Mouse (Mus musculus): ENCODE measurements at regions not wholly inside any gene's neighbourhood (a gene's known extent, or its start where the extent isn't known, plus 50 kb on each side); places are given as distances from the start of the nearest gene placed in this dataset.

DNA sequence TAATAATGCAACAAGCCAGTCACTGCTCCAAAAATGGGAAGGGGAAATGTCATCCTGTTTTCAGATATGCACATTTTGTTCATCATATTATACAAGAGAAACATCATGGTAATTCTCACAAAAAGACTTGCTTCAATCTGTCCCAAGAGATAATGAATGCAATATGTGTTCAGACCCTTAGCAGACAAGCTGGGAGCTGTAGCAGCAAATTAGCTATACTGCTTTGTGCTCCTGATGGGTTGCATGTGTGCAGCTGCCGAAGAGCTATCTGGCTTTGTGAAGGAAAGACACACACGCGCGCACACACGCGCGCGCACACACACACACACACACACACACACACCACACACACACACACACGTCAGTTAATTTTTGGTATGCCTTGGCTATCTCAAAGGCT lies 441.9 kb downstream of the Tm4sf1 start:
- no peaks in the 10 kb centered on the region for H3K36me3 ChIP-seq
- WGBS = 66% methylated on average over 9 of the region's 9 CpGs
- ATAC-seq (ENCODE audit: low FRiP score, low read depth) = no peak

DNA sequence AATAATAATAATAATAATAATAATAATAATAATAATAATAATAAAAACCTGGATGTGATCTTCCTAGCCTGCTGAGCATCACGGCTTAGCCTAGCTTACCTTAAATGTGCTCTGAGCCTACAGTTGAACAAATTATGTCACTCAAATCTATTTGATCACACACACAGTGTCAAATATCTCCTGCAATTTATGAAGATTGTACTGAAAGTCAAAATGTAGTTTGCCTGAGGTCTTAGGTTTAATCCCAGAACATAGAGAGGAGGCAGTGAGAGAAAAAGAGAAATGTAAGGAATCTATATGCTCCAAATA lies 456.4 kb downstream of the Tm4sf1 start:
- ATAC-seq (ENCODE audit: low FRiP score, low read depth) = no peak
- 71% methylated on average over 1 of the region's 1 CpGs for WGBS

More for the DNA sequence above, 441.9 kb downstream of the Tm4sf1 start:
- H3K4me2 ChIP-seq = no peak overlapping the region
- H3K27ac ChIP-seq (replicated peaks) = 0 out of 2 replicates have a peak overlapping the region, but pooled peaks have one; percentile 4
- H3K27me3 ChIP-seq = no peaks in the 10 kb centered on the region
- H3K9ac ChIP-seq = no peak overlapping the region
- no peaks in the 10 kb centered on the region for H3K4me1 ChIP-seq (replicated peaks)
- H3K9me3 ChIP-seq = no peaks in the 10 kb centered on the region
- H3K4me3 ChIP-seq = no peak overlapping the region

DNA sequence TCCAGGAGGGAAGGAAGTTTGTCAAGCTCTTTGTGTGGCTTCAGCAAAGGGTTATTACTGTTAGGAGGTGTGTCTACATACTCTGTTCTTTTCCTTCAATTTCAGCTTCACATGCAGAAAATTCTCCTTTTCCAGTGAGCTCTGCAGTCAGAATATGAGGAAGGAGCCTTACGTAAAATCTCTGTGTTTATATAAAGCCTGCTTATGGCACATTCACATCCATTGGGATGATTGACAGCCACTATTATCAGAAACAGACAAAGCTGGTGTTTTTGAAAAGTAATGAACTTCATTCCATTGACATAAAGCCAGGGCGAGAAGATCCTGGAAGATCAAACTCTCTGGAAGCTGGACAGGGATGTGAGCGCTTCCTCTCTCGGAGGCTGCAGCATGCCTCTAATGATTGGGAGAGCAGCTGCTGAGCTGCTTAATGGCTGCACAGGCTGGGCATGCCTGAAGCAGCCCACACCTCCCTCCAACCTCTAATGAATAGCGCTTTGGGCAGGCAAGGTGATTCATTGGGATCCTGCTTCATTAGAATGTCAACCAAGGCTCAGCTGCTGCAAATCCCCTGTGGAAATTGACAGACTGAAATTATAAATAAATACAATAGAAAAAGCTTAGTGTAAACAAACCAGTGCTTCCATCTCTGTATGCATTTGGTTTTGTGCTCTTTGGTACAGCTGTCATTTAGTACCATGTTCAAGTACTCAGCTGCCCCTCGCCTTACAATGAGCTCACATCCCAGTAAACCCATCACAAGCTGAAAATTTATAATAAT lies 456.9 kb downstream of the Tm4sf1 start:
- no peak overlapping the region for H3K4me3 ChIP-seq
- peak overlapping the region; percentile 26 for H3K4me2 ChIP-seq
- H3K27ac ChIP-seq (replicated peaks) = peak overlapping the region; percentile 40; the same call in 1 of the 2 replicates
- 29% methylated on average over 6 of the region's 6 CpGs for WGBS
- no peaks in the 10 kb centered on the region for H3K36me3 ChIP-seq
- H3K4me1 ChIP-seq (replicated peaks) = peaks cover 9% of the 10 kb centered on the region; the same call in 1 of the 2 replicates
- H3K9me3 ChIP-seq = no peaks in the 10 kb centered on the region
- peak; percentile 87 for ATAC-seq (ENCODE audit: low FRiP score, low read depth)
- H3K27me3 ChIP-seq = no peaks in the 10 kb centered on the region
- H3K9ac ChIP-seq = no peak overlapping the region

More for the DNA sequence above, 456.4 kb downstream of the Tm4sf1 start:
- no peak overlapping the region; the same call in 1 of the 2 replicates for H3K27ac ChIP-seq (replicated peaks)
- no peak overlapping the region for H3K9ac ChIP-seq
- H3K27me3 ChIP-seq = no peaks in the 10 kb centered on the region
- H3K4me3 ChIP-seq = no peak overlapping the region
- no peaks in the 10 kb centered on the region for H3K9me3 ChIP-seq
- no peaks in the 10 kb centered on the region for H3K36me3 ChIP-seq
- no peak overlapping the region for H3K4me2 ChIP-seq
- peaks cover 9% of the 10 kb centered on the region; the same call in 1 of the 2 replicates for H3K4me1 ChIP-seq (replicated peaks)

DNA sequence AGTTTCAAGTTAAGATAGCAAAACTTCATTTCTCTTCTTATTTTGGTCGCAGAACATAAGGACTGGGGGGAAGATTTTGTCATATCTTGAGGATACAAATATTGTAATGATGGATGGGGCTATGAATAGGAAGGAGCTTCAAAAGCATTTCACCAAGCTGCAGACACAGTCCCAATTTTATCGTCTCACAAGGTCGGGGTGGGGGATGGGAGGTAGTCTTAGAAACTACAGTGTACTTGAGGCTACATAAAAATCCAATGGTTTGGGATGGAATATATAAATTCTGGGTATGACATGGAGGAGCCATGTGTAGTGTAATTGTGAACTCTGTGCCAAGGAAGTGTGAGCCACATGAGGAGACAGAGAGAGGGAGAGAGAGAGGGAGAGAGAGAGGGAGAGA lies 464.6 kb downstream of the Tm4sf1 start:
- Histone ChIP-seq H3K36me3 (no peaks in the 10 kb centered on the region), H3K4me1 (replicated peaks) (no peaks in the 10 kb centered on the region), H3K4me2 (no peak overlapping the region), H3K4me3 (no peak overlapping the region), H3K27ac (replicated peaks) (no peak overlapping the region), H3K9me3 (no peaks in the 10 kb centered on the region), H3K27me3 (no peaks in the 10 kb centered on the region), H3K9ac (no peak overlapping the region)
- ATAC-seq (ENCODE audit: low FRiP score, low read depth) = no peak
- WGBS = 83% methylated on average over 3 of the region's 3 CpGs

DNA sequence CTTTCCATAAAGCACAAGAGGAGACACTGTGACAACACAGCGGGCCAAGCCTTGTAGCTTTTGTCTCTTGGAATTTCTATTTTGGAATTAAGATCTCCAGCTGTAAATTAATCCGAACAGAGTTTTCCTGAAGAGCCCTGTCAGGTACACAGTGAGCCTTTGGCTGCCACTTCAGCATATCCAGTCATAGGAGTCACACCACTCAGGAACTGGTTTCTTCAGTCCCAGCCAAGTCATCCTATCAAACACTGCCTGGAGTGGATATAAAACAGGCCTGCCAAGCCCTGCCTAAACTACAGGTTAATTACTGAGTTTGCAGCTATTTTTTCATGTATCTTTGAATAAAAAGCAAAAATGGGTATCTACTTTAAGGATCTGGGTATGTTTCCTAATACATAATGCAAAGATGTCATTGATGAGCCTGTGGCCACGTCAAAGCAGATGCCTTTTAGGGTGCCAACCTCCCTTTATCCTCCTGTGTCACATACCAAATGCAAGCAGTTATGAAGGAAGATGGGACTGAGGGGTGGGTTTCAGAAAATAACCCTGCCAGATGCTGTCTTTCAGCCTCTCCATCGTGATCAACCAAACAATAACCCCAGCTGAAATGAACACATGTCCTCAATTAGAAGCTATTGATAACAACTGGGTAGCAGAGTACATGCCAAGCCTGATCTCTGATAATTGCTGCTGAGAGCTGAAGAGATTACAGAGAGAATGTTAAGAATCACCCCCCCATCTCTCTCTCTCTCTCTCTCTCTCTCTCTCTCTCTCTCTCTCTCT lies 471.3 kb downstream of the Tm4sf1 start:
- Histone ChIP-seq H3K9me3 (no peaks in the 10 kb centered on the region), H3K36me3 (no peaks in the 10 kb centered on the region), H3K27me3 (no peaks in the 10 kb centered on the region), H3K9ac (no peak overlapping the region), H3K4me3 (no peak overlapping the region), H3K4me1 (replicated peaks) (no peaks in the 10 kb centered on the region), H3K4me2 (no peak overlapping the region), H3K27ac (replicated peaks) (no peak overlapping the region)
- WGBS = 67% methylated on average over 4 of the region's 4 CpGs
- no peak for ATAC-seq (ENCODE audit: low FRiP score, low read depth)

DNA sequence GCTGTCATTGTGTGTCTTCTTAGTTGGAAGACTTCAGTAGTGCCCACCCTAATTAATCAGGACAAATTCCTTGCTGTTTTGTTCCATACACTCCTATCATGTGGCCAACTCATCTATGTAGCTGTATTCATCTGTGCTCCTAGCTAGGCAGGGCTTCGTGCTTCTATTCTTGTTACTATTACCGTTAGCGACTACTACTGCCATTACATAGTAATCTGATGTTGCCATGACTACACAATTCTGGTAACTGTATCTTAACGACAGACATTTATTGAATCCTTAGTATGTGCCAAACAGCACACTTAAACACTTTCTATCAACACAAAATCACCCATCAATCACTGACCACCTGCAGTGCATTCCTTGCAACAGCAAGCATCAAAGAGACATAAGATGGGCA lies 477.6 kb downstream of the Tm4sf1 start:
- Histone ChIP-seq H3K4me2 (no peak overlapping the region), H3K36me3 (no peaks in the 10 kb centered on the region), H3K27ac (replicated peaks) (no peak overlapping the region), H3K27me3 (no peaks in the 10 kb centered on the region), H3K4me3 (no peak overlapping the region), H3K4me1 (replicated peaks) (no peaks in the 10 kb centered on the region), H3K9me3 (no peaks in the 10 kb centered on the region), H3K9ac (no peak overlapping the region)
- WGBS = 53% methylated on average over 4 of the region's 4 CpGs
- no peak for ATAC-seq (ENCODE audit: low FRiP score, low read depth)

DNA sequence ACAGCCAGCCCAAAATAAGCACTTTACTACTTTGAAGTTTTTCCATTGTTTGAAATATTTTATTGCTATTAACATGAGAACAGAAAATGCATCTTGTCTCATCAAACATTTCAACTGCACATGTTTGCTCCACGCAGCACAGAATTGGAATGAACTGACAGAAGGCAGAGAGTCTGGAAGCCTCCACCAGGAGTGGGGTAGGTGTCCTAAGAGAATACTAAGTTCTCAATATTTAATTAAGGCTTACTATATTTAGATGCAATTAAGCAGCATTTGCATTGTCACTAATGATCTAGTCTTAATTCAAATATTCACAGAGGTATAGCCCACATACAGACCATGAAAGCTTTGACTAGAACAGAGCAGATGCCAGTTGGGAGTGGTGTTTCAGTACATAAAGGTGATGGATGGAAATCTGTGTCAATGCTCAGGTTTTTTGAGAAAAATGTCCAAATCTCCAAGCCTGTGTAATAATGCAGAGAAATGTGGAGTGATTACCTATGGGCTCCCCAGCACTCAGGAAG lies 491.2 kb downstream of the Tm4sf1 start:
- no peaks in the 10 kb centered on the region for H3K36me3 ChIP-seq
- H3K9me3 ChIP-seq = no peaks in the 10 kb centered on the region
- 40% methylated on average over 1 of the region's 1 CpGs for WGBS
- ATAC-seq (ENCODE audit: low FRiP score, low read depth) = peak; percentile 65
- H3K27ac ChIP-seq (replicated peaks) = no peak overlapping the region
- no peak overlapping the region for H3K4me3 ChIP-seq
- no peak overlapping the region for H3K4me2 ChIP-seq
- H3K9ac ChIP-seq = no peak overlapping the region
- H3K4me1 ChIP-seq (replicated peaks) = no peaks in the 10 kb centered on the region
- H3K27me3 ChIP-seq = no peaks in the 10 kb centered on the region

DNA sequence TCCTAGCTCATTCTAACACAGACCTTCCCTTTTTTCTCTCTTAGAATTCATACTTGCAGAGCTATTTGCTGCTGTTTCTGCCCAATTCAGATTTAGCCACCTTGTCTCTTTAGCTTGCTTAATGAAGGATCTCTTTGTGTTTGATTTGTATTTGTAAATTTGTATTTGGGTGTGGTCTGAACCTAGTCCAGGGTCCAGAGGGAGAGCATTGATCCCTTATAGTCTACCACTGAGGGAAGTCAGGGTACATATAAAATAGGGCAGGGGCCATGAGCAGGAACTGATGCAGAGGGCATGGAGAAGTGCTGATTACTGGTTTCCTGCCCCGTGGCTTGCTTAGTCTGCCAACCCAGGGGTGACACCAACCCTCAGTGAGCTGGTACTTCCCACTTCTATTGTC lies 508.7 kb downstream of the Tm4sf1 start:
- no peak for ATAC-seq (ENCODE audit: low FRiP score, low read depth)
- Histone ChIP-seq H3K4me2 (no peak overlapping the region), H3K4me1 (replicated peaks) (no peaks in the 10 kb centered on the region), H3K27ac (replicated peaks) (no peak overlapping the region), H3K36me3 (no peaks in the 10 kb centered on the region), H3K9ac (no peak overlapping the region), H3K4me3 (no peak overlapping the region), H3K9me3 (no peaks in the 10 kb centered on the region), H3K27me3 (no peaks in the 10 kb centered on the region)
- whole genome bisulfite sequencing = 73% methylated on average over 1 of the region's 1 CpGs

DNA sequence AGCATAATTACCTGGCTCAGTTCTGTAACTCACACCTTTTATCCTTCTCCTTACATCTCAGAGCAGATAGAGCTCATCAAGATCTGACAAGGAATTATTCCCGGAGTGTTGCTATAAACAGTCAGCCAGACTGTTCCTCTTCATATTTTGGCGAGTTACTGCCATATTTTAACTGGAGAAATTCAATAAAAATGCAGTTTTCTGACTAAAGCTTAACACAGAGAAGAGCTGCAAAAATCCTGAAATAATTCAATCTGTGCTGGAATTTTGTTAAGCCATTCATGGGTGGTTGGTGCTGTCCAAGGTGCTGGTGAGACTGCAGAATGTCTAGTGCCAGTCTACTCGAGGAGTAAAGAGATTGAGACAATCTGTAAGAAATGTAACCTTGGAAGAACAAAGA lies 512.6 kb downstream of the Tm4sf1 start:
- no peak for ATAC-seq (ENCODE audit: low FRiP score, low read depth)
- H3K36me3 ChIP-seq = no peaks in the 10 kb centered on the region
- H3K9me3 ChIP-seq = no peaks in the 10 kb centered on the region
- H3K9ac ChIP-seq = no peak overlapping the region
- 53% methylated on average over 3 of the region's 3 CpGs for WGBS
- H3K4me3 ChIP-seq = no peak overlapping the region
- H3K27ac ChIP-seq (replicated peaks) = no peak overlapping the region
- H3K4me1 ChIP-seq (replicated peaks) = no peaks in the 10 kb centered on the region
- H3K27me3 ChIP-seq = no peaks in the 10 kb centered on the region
- no peak overlapping the region for H3K4me2 ChIP-seq

DNA sequence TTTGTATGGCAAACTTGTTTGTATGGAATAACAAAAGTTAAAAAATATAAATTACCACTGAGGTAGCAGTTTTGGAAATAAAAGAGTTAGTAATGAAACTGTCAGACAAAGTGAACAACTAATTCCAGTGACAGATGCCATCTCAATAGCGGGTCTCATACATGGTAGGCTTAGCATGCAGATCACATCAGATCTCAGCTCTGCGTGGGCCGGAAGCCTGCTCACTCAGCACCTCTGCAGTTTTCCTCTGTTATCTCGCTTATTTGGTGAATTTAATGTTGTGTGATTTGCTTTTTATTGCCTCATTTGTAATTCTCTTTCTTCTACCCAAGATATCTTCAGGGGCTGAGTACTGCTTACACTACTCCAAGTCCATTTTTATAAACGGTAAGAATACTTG lies 527.9 kb downstream of the Tm4sf1 start:
- ATAC-seq (ENCODE audit: low FRiP score, low read depth) = no peak
- WGBS = 84% methylated on average over 5 of the region's 5 CpGs
- no peak overlapping the region for H3K4me2 ChIP-seq

DNA sequence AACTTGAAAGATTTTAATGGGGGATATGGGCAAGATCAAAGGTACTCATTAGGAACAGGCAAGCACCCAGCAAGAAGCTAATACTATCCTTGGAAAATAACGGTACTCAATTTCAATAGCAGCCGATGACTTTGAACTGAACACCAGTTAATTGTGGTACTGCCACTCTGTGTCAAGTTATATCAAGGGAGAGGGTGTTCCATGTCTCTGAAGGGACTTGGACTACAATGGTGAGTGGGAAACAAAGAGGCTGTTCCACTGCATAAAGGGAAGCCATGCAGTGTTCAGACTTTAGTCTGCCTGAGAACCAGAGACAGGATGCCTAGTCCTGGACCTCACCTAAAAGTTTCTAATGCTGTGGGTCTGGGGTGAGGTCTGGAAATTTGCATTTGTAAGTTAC lies 531.6 kb downstream of the Tm4sf1 start:
- no peak for ATAC-seq (ENCODE audit: low FRiP score, low read depth)
- 67% methylated on average over 2 of the region's 2 CpGs for WGBS
- Histone ChIP-seq H3K27ac (replicated peaks) (no peak overlapping the region), H3K27me3 (no peaks in the 10 kb centered on the region), H3K4me1 (replicated peaks) (no peaks in the 10 kb centered on the region), H3K4me2 (no peak overlapping the region), H3K4me3 (no peak overlapping the region), H3K9ac (no peak overlapping the region), H3K36me3 (no peaks in the 10 kb centered on the region), H3K9me3 (no peaks in the 10 kb centered on the region)

More for the DNA sequence above, 527.9 kb downstream of the Tm4sf1 start:
- Histone ChIP-seq H3K27me3 (no peaks in the 10 kb centered on the region), H3K4me1 (replicated peaks) (no peaks in the 10 kb centered on the region), H3K27ac (replicated peaks) (no peak overlapping the region), H3K4me3 (no peak overlapping the region), H3K9ac (no peak overlapping the region), H3K9me3 (no peaks in the 10 kb centered on the region), H3K36me3 (no peaks in the 10 kb centered on the region)

DNA sequence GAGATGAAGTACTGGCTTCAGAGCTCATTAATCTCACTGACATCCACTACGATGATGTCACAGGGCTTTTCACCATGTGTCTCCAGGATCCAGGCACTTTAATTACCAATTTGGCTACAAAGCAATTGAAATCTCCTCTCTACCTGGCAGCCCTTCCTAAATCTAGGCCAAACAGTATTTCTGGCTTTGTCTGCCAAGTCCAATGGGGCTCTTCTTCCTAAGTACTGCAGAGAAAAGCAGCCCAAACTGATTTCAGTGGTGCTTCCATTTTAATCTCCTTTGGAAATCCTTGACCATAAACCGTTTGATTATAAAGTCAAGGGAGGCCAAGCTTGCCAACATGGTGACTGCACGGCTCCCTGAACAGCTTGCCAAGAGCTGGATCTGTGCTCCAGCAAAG lies 534.7 kb downstream of the Tm4sf1 start:
- Histone ChIP-seq H3K36me3 (no peaks in the 10 kb centered on the region), H3K9ac (no peak overlapping the region), H3K27ac (replicated peaks) (peak overlapping the region; percentile 14; the same call in 1 of the 2 replicates), H3K4me2 (no peak overlapping the region), H3K9me3 (no peaks in the 10 kb centered on the region), H3K4me3 (no peak overlapping the region), H3K4me1 (replicated peaks) (no peaks in the 10 kb centered on the region), H3K27me3 (no peaks in the 10 kb centered on the region)
- peak; percentile 51; the same call in 1 of the 2 replicates for ATAC-seq (ENCODE audit: low FRiP score, low read depth)
- WGBS = 67% methylated on average over 3 of the region's 3 CpGs
